Mouse (Mus musculus) granulocyte monocyte progenitor cell, adult 5-6 weeks (primary cell): Measurements from ENCODE around the gene Fgfr2. TPM values are rescaled to one million over a fixed set of nuclear protein-coding genes. Genes with fewer than 3 reads are reported as not detected.
A peak's percentile ranks its signal among the peaks of the same experiment; 100 is the strongest.

Source experiments
- ATAC-seq: replicated peaks from 2 replicates; pipeline ENCODE4 v1.8.0; 2016; ENCODE audit warnings: mild to moderate bottlenecking, moderate TSS enrichment, inconsistent platforms; ENCODE audit not compliant: poor library complexity, severe bottlenecking
- total RNA-seq, 2 experiments: library from RNA; stranded (forward) in 1 of 2; stranded (reverse) in 1 of 2; fragments of 200-712, 200-1000 nt in 1 of 2; fragments of >200 nt in 1 of 2; fragmentation: Nextera tagmentation in 1 of 2; gene quantifications; 2 replicates each; pipeline ENCODE4 v1.2.3; 2014 to 2017

Gene Fgfr2
- total RNA-seq, 2 experiments from 2014 or later, result not detected

DNA sequence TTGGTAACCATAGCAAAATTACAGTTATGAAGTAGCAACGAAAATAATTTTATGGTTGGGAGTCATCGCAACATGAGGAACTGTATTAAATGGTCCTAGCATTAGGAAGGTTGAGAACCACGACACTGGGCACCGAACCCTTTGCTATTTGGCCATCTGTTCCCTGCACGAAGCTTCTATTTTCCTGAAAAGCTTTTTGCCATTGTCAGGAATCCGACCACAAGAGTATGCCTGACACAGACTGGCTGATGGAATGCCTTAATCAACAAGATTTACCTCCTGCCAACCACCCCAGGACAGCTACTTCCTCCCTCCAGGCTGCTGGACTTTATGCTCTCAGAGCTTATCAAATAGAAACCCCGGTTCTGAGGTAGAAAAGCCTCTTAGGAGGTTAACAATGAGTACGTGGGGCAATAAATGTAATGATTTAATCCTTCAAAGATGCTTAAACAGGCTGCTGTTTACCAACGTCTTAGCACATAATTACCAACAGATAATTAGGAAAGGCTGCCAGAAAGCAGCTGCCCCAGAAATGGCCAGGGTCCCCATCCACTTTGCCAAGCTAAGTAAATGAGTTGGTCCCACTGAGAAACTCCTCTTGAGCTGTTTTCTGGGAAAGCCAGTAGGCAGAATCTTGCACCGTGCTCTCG lies 668.0 kb downstream of the Fgfr2 start:
- ATAC-seq, result no peak

DNA sequence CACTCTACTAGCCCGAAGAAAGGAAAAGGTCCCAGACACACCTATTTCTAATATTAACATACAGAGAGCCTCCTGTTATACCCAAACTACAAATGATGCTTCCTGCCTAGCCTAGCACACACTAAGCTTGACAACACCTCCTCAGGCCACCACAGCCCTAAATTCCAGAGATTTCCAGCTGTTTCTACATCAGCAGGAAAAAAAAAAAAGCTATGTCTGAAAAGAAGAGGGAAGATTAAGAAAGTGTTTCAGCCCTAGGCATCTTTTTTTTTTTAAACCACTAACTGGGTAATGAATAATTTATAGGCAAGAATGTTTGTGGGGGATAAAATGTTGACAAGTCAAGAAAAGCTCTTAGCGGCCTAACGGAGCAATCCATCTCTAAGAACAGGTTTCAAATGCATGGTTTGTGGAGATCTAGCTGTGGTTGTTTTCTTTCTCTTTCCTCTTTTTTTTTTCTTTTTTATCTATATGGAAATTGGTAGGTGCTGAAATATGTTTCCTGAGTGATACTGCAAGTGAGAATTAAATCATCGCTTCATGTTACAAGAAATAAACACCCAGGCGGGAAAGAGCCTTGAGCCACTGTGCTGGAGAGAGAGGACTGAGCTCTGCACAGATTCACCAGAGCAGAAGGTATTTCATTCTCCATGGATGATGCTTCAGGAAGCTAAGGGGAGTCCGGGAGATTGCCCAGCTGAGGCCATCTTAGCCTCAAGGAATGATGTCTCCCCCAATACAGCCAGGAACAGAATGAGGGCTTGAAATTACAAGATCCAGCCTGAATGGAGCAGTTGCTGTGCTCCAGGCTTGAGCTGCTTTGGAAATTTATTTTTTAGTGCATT lies 673.0 kb downstream of the Fgfr2 start:
- ATAC-seq, result no peak

DNA sequence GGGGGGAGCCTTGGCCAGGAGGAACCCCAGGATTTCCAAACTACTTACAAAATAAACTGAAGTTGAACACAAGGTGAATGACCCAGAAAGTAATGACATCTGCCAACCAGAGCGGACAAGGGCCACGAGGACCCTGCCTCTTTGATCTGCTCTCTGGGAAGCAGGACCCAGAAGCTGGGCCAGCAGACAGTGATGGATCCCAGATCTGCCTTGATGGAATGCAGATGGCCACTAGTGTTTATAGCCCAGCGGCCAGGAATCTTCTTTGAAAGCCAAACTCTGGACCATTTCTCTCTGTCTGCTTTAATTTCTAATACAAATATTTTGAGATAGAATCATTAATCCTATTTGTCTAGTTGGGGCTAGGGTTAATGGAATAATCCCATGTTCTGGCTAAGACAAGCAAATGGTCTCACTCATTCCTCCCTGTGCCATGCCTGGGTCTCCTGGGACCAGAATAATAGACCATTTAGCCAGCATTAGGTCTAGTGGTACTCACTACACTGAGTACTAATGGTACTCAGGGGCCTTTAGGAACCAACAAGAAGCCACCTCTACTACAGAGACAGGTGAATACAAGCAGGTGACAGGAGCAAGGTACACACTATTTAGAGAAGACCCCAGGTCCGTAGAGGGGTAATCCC lies 674.5 kb downstream of the Fgfr2 start:
- ATAC-seq, result no peak

DNA sequence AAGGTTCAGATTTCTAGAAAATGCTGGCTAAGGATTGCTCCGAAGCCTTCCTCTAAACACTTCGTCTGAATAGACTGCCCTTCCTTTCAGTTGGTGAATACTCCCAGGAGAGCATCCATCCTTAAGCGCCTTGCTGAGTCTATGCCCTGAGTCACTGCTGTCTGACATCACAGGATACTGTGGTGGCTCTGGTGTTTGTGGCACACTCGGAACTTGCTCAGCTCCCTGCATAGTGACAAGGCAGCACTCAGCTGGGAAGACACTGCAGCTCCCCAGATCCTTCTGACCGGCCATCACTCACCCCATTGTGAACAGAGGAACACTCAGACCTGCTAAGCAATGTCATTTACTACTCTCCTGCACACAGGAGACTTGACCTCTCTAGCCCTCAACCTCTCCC lies 675.6 kb downstream of the Fgfr2 start:
- no peak for ATAC-seq

DNA sequence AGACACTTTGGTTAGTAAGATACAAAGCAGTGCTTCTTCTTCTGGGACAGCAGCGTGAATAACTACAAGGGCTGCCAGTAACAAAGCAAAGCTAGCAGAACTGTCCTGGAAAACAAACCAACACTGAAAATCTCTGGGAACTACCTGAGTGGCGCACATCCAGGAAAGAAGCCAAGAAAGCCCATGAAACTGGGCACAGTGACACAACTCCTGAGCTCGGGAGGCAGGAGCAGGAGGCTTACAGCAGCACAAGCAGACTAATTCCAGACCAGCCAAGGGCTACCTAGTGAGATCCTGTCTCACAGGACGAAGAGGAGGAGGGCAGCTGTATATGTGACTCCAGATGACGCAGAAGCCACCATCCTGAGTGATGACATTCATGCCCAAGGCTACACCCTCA lies 676.3 kb downstream of the Fgfr2 start:
- no peak for ATAC-seq

DNA sequence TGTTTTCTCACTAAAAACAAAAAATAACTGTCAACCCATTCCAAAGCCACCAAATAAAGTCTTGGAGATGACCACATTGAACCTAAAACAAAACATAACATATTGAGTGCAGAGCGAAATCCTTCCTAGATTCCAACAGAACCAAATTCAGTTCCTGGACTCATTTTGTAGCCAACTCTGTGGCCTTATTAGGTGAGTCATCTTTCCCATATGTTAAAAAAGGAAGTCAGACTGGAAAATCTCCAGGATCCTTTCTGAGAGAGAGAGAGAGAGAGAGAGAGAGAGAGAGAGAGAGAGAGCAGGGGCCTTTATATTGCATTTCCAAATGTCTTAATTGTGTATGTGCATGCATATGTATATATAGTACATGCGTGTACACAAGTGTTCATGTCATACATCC lies 678.9 kb downstream of the Fgfr2 start:
- no peak for ATAC-seq

DNA sequence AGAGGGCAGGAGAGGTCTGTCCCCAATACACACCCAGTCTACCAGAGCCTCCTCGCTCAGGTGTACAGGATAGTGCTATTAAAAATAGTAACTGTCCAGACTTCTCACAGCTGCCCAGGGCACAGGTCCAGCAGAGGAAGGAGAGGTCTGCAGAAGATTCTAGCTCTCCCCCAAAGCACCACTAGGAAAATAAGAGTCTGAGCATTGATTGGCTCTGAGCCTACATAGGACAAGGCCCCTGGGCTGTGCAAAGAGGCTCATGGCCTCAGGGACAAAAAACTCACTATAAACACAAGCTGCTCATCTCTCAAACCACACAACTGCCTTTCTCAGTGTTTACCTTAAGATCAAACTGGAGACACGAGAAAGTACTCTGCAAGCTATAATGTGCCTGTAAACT lies 679.4 kb downstream of the Fgfr2 start:
- ATAC-seq, result no peak

DNA sequence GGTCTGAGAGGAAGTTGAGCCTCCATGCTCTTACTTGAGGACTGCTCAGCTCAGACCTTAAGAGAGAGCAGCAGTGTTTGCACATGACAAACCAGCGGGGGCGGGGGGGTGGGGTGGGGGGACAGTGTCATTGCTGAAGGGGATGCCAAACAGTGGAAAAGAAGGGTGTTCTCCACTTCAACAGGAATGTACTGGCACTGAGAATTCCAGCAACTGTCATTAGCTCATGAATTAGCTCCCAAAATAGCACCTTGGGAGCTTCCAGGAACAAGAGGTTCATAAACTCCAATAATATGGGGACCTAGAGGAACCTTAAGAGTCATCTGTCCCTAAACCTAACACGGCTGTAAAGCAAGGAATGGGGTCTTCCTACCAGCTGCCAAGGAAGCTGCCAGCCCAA lies 680.0 kb downstream of the Fgfr2 start:
- no peak for ATAC-seq

DNA sequence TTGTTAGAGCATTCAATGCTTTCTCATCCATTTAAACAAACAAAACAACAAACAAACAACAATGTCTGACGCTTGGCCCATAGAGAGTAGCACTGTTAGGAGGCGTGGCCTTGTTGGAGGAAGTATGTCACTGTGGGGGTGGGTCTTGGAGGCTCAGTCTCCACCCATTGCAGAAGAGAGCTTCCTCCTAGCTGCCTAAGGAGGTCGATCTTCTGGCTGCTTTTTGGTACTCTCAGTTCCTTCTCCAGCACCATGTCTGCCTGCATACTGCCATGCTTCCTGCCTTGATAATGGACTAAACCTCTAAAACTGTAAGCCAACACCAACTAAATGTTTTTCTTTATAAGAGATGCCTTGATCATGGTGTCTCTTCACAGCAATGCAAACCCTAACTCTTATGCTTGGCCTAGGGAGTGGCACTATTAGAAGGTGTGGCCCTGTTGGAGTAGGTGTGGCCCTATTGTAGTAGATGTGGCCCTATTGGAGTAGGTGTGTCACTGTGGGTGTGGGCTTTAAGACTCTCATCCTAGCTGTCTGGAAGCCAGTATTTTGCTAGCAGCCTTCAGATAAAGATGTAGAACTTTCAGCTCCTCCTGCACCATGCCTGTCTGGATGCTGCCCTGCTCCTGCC lies 680.9 kb downstream of the Fgfr2 start:
- ATAC-seq, result peak; percentile 52

DNA sequence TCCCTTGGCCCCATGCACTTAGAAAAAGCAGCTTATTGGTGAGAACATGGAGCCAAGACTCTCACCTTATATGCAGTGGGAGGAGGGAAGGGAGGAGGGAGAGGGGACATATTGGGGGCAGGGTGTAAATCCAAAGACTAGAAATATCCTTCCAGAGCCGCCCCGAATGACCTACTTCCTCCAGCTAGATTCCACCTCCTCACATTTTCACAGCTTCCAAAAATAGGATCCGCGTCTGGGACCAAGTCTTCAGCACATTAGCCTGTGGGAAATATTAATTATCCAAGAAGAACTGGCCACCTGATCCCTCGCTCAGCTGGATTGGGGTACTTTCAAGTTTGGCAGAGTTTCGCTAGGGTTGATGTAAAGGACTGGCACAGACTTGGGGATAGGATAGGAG lies 683.2 kb downstream of the Fgfr2 start:
- no peak for ATAC-seq

DNA sequence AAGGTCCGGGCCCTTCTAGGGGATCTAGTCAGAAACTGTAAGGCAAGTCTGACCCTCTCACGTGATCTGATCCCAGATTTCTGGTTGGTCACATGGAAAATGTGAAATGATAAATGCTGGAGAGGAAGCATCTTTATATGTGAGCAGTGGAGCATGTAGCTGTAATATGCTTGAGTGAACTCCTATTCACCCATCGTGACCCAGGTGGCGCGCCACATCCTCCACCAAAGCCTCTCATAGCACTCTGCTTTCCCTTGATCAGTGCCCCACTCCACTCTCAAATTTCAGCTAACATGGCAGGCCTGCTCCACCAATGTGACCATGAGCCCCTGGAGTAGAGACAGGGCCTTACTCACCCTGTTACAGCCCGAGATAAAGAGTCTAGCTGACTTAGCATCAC lies 685.1 kb downstream of the Fgfr2 start:
- ATAC-seq, result no peak

DNA sequence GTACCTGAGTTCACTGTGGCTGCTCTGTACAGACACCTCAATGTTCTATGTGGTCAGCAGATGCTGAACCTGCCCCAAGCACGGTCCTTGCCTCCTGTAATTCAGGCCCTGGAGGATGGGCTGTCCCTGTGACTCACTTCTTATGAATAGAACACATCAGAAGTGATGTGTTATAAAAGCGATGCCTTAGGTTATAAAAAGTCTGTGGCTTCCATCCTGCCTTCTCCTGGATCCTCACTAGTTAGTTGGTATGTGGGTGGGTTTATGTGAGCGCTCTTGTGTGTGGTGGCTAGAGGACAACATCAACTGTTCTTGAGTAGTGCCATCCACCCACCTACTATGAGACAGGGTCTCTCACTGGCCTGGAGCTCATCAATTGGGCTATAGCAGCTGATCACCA lies 685.7 kb downstream of the Fgfr2 start:
- ATAC-seq, result no peak

DNA sequence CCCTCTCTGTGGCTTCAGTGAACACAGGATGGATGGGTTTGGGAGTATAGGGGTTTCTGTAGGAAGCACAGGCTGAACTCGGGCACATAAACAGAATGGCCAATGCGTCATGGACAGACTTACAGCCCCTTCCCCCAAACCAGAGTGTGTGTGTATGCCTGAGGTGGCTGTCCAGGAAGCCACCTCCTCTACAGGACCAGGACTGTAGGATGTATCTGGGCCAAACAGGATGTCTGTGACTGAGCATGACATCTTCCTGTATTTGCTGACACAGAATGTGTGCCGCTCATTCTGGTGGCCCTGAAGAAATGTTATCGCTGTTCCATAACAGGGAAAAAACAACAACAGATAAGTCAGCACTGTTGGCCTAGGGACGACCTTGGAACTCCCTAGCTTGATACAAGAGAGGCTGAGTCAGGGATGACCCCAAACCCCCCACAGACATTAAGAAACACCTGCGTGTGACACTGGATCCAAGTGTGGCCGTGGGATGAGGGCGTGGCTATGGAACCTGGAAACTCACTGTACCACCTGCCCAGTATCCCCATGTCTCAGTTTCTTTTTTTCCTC lies 687.6 kb downstream of the Fgfr2 start:
- no peak for ATAC-seq

DNA sequence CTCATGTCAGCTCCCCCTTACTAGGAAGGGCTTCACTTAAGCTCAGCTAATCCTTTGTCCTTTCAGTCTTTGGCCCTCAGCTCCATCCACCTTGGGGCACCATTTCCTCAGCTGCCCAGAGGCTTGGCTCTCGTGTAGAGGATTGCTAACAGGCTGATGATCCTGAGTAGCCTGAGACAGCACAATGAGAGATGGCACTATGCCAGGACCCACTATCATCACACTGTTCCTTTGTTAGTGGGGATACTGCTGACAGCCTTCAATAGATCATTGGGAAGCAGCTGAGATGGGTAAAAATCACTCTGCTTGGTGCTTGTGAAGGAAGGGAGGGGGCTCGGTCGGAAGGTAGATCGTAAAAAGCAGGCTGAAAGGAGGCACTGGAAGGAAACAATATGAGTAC lies 693.8 kb downstream of the Fgfr2 start:
- no peak for ATAC-seq

DNA sequence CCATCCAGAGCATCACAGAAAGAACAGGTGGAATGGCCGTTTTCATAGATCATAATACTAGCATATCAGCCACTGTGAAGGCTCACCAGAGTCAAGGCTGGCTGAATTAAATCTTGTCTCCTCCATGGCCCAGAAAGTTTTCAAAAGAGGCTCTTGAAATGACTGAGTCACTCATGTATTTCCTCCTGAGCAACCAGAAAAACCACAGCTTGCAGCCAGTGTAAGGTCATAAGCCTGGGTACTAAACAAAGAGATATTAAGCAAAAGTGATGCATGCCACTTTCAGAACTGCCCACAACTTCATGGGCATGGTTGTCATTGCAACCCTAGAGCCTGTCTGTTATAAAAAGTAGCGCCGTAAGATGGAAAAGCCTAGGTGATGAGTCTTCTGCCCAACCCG lies 694.8 kb downstream of the Fgfr2 start:
- ATAC-seq, result peak; percentile 83

DNA sequence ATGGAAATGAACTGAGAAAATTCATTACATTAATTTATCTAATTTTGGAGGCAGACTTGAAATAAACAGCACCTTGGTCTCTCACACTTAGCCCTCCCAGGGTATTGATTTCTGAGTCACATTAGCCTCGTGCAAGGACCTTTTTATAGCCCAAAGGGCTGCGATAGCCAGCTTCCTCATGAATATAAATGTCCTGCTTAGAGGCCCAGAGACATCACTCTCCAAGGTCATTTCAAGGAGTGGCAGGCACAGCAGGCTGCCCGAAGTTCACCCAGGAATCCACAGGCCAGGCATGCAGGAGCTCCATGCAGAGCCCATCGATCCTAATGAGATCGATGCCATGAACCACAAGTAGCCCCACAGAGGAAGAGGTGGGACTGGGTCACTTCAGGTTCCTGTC lies 697.1 kb downstream of the Fgfr2 start:
- no peak for ATAC-seq

DNA sequence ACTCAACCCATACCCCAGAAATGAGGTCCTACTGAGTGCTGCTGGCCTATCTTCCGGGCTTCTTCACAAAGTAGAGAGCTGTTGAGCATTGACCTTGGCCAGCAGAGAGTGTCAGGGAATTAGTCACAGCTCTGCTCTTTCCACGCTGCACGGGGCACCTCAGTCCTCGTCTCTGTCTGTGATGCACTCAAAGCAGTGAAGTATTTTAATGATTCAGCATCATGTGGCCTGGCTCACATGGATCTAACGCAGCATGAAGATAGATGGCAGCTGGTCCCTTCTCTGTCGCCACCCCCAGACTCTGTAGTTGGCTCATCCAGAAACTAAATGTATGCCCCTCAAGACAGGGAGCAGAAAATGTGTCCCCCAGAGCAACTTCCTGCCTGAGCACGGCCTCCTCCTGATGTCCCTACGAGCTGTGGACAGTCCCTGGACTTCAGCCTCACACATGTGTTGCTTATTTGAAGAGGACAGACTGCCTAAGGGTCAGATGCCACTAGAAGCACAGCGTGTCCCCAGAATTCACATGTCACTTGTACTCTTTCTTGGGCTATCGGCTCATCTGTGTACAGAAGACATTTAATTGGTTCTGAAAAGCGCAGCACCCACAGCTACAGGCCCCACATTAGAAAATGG lies 697.7 kb downstream of the Fgfr2 start:
- no peak for ATAC-seq

DNA sequence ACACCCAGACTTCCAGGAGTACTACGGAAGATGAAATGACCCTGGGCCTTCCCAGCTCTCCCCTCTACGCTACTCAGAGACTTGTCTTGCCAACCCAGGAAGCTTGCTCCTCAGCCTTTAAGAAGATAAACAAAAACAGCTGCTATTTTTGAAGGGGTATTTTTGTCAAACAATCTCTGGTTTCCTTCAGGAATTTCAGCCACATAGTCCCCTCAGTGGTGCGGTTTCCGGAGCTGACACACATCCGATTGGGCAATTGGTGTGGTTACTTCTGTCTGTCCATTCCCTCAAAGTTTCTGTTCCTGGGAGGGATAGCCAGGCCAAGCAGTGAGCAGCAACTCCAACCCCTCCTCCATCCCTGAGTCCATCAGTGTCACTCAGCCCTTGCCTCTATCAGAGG lies 699.6 kb downstream of the Fgfr2 start:
- ATAC-seq, result peak; percentile 78

DNA sequence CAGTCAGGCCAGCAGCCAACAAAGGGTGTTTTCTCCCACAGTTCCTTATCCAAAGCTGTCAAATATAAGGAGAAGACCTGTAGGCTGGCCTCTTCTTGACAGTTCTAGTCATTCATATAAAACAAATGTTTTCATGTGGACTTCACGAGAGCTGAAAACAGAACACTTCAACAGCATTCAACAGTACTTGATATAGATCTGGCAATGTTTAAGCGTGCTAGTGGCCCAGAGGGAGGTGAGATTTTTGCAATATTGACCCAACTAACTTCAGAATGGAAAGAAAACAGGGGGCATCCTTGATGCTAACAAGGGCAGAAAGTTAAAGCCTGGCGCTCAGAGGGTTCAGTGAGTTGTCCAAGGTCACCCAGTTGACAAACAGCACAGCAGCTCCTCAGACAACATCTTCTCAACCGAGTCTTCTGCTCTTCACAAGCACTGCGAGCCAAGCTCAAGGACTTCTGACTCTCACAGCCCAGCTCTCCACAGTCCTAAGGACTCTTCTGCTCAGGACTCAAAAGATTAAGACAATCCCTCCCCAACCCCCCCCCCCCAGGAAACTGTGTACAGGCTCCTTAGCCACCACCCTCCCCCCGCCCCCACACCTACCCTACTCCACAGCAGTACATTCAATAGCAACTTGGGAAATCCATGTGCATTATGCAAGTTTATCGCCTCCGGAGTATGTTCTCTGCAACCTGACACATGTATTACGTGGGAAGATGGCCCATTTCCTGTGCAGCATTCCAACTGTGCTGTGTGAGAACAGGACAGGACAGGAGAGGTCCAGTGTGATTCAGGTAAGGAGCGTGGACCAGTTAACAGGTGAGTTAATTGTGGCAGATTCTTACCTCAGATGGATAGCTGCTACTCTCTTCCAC lies 703.5 kb downstream of the Fgfr2 start:
- no peak for ATAC-seq
